Mouse (Mus musculus) urinary bladder, adult 18-20 months (tissue): ENCODE data around the gene Fam53b.

Experiments
- DNase-seq, 2 experiments: peaks; one replicate each; pipeline ENCODE4 v3.0.0; 2022; ENCODE audit warnings: low spot score in 2 of 2, mixed read lengths in 2 of 2

Fam53b gene

GRCm38 (mm10) chr7:132811716-132812618 lies 1.7 kb downstream of the Fam53b start:
- DNase-seq, result no peak

DNA sequence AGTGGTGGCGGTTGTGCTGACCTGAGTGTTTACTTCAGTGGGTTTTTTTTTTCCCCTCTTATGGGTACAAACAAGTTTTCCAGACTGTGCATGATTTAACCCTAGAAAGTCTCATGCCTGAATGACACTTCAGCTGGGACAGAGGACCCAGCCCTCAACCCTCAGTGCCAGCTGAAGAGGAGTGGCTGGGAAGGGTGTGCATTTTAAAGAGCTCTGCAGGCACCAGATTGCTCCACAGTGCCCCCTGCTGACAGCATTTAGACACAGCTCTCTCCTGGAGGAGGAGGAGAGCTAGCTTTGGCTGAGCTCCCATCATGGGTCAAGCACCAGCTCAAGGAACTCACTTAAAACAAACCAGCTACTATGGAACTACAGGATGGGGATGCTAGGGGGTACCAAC lies 2.8 kb downstream of the Fam53b start:
- DNase-seq, result peak; percentile 79 to 83

- no peak for DNase-seq
Measured at GRCm38 (mm10) chr7:132810368-132810767, 3.3 kb downstream of the Fam53b start.

DNA sequence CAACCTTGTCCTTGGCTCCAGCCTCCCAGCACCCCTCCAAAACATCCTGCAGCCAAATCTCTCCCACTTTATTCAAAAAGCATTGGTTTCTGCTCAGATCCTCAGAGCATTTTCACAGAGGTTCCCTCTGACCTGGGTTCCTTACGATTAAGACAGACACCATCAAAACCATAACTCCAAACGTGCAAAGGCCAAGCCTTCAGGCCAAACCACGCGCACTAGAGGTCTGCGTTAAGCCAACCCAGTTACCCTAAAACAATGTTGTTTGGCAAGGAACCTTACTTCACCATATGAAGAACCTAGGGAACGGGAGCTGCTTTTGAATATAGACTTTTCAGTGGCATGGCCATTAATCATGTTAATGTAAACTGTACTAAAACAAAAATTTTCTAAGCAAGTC lies 4.0 kb downstream of the Fam53b start:
- no peak for DNase-seq

DNA sequence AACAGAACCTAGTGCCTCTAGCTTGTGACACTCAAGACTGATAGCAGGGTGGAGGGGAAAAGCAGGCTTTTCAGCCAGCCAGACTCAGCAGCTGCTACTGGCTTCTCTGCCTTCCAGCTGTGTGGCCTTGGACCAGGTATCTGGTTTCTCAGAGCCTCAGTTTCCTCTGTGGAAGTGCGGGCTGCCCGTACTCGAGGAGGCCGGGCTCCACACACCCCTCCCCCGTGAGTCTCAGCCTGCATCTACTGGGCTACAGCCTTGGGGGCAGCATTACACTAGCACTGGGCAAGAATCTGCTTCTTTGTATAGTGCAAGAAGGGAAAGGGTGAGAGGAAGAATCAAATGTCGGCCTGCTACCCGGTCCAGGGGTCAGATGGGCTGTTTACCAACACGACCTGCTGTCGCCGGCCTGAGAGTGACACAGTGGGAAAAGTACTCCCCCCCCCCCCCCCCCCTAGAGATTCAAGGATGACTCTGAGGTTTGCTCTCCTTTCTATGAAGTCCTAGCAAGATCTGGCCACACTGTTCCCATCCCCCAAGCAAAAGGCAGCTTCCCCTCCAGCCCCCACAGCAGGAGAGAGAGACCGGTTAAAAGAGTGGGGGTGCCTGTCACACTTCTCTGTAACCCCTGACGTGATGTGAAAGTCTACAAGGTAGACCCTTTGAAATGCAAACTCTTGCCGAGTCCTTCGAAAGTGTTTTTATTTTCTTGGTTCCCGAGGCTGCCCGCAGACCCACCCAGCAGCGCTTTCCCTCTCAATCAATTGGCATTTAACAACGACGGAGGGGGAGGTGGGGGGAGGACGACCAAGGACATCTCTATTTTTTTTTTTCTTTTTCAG lies 4.6 kb downstream of the Fam53b start:
- no peak for DNase-seq

DNA sequence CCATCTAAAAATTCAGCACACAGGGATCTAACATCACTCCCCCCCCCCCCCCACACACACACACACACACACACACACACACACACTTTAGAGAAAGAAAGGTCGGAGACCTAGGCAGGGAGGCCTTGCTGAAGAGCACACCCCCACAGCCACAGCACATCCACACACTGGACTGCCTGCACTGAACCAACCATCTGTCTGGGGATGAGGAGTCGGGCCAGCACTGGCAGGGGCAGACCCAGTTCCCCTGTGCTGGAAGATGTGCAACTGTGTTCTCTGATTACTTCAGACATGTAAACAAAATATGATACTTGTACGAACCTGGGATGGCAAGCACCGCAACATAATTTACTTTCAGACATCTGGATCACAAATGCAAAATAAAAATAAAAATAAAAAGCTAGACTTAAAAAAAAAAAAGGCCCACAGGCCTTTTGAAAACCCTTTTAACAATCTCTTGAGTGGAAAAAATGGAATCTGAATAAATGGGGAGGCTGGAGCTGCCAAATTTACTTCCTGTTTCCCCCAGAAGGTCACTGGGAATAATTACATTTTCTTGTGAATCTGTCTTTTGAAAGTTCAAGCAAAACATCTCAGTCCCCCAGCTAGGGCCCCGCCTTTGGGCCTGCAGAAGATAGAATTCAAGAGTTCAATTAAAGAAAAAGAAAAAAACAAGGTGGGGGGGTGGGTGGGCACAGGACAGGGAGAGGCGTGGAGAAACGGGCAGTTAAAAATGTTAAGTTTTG lies 5.5 kb downstream of the Fam53b start:
- DNase-seq, result no peak

- DNase-seq, result no peak
Measured at GRCm38 (mm10) chr7:132806926-132807857, 6.5 kb downstream of the Fam53b start.

- no peak for DNase-seq
Measured at GRCm38 (mm10) chr7:132806286-132806685, 7.4 kb downstream of the Fam53b start.

DNA sequence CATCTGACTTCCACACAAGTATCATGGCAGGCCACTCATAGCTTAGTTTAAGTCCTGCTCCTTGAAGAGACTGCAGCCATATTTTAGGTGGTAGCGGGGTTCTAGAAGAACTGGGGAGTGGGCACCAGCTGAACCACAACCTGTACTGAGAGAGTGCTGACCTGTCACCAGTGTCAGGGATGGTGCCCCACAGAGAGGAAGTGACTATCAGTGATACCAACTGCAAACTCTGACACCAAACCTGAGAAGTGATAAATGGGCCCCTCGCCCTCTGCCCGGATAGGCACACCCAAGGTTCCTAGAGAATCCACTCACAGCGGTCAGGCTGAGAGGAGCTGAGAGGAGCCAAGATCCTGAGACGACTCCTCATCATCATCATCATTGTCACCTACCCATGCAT lies 8.7 kb downstream of the Fam53b start:
- no peak for DNase-seq

DNA sequence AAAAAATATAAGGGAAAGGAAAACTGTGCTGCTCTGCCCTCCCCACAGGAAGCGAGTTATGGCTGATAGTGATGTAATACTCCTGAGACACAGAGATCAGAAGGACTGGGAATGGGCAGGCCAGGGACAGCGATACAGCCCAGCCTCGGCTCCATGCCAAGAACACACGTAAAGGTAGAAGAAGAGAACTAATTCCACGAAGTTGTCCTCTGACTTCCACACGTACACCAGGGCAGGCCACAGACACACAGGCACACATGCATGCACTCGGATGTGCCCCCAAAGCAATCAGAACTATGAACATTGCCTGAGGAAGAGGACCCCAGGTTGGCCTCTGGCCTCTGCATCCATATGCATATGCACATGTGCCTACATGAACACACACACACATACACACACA lies 9.2 kb downstream of the Fam53b start:
- DNase-seq, result no peak

GRCm38 (mm10) chr7:132803962-132804361 lies 9.7 kb downstream of the Fam53b start:
- DNase-seq, result no peak

DNA sequence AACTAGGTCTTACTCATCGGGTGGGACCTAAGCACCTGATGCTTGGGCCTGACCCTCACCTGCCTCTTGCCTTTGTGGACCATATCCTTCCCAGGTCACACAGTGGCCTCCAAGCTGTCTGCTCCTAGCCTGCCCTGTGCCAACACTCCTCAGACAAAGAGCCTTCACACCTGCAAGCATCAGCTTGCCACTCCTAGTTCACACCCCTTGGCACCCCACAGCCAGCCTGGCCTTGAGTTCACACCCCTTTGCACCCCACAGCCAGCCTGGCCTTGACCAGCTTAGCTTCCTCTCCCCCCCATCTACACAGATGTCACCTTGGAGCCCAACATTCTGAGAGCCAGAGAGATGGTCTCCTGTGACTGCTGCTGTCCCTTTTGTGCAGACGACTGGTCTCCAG lies 10.3 kb downstream of the Fam53b start:
- DNase-seq, result no peak

DNA sequence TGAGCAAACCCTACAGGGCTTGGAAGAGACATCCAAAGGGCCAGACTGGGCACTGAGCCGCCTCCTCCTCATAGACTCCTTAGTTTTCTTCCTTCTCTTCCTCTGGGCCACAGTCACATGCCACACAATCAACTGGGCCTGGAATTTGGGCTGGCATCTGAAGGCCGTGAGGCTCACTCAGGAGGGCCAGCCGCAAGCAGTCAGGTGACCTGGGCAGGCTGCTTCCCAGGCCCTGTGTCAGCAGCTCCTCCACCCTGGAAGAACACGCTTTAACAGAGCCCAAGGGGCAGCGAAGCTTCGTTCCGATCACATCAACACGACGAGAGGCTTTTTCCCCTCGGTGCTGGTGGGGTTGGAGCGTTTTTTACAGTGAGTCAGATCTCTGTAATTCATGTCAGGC lies 11.0 kb downstream of the Fam53b start:
- DNase-seq, result no peak

DNA sequence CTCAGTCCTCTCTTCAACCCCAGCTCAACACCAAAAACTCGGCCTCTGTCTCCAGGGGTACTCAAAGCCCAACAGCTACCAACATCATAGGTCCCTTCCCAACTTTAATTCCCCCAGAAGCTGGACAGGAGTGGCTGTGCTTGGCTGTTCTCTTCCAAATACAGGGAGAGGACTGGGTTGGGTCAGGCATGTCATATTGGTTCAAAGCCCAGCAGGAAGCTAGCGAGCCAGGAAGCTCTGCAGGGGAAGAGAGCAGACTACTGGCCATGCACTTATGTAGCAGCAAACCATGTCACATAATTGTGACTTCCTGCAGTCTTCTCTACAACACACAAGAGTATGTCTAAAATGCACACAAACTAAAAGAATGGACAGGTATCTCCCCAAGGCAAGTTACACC lies 11.6 kb downstream of the Fam53b start:
- no peak for DNase-seq

DNA sequence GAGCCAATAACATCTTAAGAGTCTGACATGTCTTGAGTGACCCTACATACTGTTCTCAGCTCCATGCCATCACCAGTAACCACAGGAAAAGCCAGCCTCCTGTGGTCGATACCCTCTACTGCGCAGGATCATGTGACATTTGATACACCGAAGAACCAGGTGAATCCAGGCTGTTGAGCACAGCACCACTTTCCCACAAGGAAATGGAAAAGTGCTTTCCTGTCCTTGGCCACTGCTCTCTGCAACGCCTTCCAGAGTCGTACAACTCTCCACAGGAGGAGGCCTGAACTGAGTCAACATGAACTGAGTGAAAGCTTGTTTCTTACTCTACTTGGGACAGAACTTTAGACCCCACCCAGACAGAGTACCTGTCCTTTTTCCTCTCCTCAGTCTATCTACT lies 12.2 kb downstream of the Fam53b start:
- DNase-seq, result no peak

DNA sequence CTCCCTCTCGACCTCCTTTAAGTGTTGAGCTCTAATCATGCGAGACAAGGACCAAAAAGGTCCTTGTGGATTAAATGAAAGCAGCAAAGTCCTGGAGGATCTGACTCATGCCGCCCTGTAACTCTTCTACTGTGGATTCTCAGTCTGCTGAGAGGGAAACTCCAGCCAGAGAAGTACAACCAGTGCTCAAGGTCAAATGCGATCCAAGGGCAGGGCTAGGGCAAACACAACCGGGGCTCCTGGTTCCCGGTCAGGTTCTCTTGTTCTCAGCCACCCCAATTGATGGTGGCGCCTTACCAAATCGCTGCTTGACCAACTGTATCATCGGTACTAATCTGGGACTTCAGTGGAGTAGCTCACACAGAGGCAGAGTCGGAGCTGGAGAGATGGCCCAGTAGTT lies 12.8 kb downstream of the Fam53b start:
- no peak for DNase-seq

DNA sequence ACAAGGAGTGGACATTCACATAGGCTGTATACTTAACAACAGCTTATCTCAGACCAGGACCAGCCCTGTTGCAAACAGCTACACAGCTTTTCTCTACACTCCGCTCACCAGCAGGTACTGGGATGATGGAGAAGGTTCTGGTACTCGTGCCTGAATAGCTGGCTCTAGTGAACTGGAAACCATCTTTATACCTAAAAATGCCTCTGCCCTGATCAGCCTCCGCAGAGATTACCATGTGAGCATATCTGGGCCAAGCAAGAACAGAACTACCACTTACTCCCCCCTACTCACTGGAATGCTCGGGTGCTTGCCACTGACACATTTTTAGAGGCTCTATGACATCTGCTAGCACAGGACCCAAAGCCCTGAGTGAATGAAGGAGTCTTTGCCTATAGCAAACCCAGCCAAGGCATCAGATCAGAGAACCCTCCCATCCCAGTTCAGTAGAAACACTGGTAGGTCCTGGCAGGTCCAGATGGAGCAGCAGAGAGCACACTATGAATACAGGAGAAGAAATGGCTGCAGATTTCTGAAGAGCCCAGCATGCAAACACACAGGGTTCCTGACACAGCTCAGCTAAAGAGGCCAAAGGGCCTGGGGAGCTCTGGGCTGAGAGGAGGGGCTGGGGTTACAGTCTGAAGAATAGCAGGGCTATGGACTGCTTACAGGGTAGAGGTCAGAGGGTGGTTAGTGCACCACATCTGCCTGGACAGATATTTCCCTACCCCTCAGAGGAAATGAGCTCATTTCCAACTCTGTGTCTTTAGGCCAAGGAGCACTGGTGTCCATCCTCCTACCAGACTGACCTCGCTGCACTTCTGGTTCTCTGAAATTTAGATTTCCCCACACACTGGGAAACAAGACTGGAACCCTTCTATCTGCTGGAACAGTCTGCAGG lies 14.3 kb downstream of the Fam53b start:
- no peak for DNase-seq

DNA sequence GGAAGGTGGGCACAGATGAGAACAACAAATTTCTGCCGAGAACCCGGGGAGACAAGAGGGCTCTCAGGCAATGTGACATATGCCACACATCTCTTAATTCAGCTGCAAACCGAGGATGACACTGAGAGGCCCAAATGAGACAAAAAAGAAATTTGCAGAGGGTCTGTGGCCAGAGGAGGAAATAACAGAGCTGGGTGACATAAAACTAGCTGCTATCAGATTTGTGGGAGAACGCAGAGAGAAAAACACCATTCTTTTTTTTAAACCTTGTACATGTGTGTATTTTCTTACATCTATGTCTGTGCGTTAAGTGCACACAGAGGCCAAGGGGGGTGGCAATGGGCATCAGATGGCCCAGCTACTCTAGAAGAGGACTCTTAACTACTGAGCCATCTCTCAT lies 18.5 kb downstream of the Fam53b start:
- DNase-seq, result no peak

- DNase-seq, result no peak
Measured at GRCm38 (mm10) chr7:132793467-132793866, 20.2 kb downstream of the Fam53b start.
